Comparison of ENCODE assay signal across 15 mouse cellular contexts in the genomic region with DNA sequence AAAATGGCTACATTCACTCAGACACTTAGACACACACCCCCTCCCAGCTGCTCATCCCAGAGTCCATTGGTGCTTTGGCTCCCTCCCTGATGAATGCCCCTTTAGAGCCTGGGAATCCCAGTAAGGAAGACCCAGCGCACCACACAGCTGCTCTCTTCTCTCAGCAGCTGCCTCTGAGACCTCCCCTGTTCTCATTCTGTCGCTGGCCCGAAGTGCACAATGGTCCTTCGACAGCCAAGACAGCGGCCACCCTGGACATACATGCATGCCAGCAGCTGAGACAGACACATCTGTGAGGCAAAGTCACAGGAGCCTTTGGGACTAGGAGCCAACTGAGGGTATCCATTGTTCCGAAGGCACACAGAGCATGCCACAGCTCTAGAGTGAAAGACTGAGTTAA.
A peak's percentile ranks its signal among the peaks of the same experiment; 100 is the strongest.
DNase-seq lines count a peak whose midpoint lies in the region; ATAC-seq lines count a peak whose summit lies in the region.
"Had no signal": no experiment of that assay in that cellular context is flagged by ENCODE, and none has a peak within 500 bp of the region (broad histone marks: within the 10 kb centered on the region; RNA-seq: fewer than 3 reads in every experiment).

No protein-coding gene starts in this region.

- no peaks in the 10 kb centered on the region for H3K9me3 ChIP-seq in neural tube, embryonic 11.5 days (ENCODE audit: control insufficient read depth, low read length)
- H3K9me3 ChIP-seq in neural tube, embryonic 14.5 days (ENCODE audit: control insufficient read depth, low read length), result no peaks in the 10 kb centered on the region
- H3K9me3 ChIP-seq: embryonic facial prominence, embryonic 13.5 days; kidney, embryonic 15.5 days had no signal

- H3K27ac ChIP-seq in neural tube, embryonic 11.5 days (ENCODE audit: low read depth, low read length), result no peak overlapping the region
- no peak overlapping the region for H3K27ac ChIP-seq in neural tube, embryonic 14.5 days (ENCODE audit: low read depth, low read length)
- H3K27ac ChIP-seq: embryonic facial prominence, embryonic 13.5 days; kidney, embryonic 15.5 days; layer of hippocampus, adult 2 months; macrophage had no signal

- ATAC-seq in frontal cortex, adult (ENCODE audit: low TSS enrichment), result no peak
- peak; percentile 53; the same call in 1 of the 2 replicates for ATAC-seq in neural tube, embryonic 11.5 days (ENCODE audit: insufficient read depth, low FRiP score, low TSS enrichment)
- peak; percentile 68; the same call in 1 of the 2 replicates for ATAC-seq in neural tube, embryonic 14.5 days (ENCODE audit: low read depth)
- ATAC-seq in erythroblast, adult 5-6 weeks (replicated peaks; ENCODE audit: low FRiP score, poor library complexity, severe bottlenecking), result no peak

- DNase-seq in frontal cortex, postnatal 10 days (ENCODE audit: low spot score in 2 of 2), result peak; percentile 19 to 31
- DNase-seq in layer of hippocampus, postnatal 14 days (ENCODE audit: low spot score in 2 of 2), result peak; percentile 23 to 64
- no peak for DNase-seq in layer of hippocampus, adult 9-10 months (ENCODE audit: low spot score)
- no peak for DNase-seq in neural tube, embryonic 11.5 days (ENCODE audit: low spot score)
- no peak for DNase-seq in neural tube, embryonic 10.5 days (ENCODE audit: extremely low spot score, low spot score)
- DNase-seq: gastrocnemius, postnatal 25 days; heart, postnatal 10 days; lung, adult 2 months had no signal

- H3K36me3 ChIP-seq in neural tube, embryonic 11.5 days (ENCODE audit: control insufficient read depth, insufficient read depth, low read length), result no peaks in the 10 kb centered on the region
- H3K36me3 ChIP-seq in neural tube, embryonic 14.5 days (ENCODE audit: control insufficient read depth, insufficient read depth, low read length), result no peaks in the 10 kb centered on the region
- H3K36me3 ChIP-seq: embryonic facial prominence, embryonic 13.5 days; kidney, embryonic 15.5 days had no signal

- H3K4me1 ChIP-seq in neural tube, embryonic 11.5 days (ENCODE audit: control insufficient read depth, insufficient read depth, low read length), result no peaks in the 10 kb centered on the region
- H3K4me1 ChIP-seq in neural tube, embryonic 14.5 days (ENCODE audit: control insufficient read depth, insufficient read depth, low read length), result peaks cover 4% of the 10 kb centered on the region; the same call in 1 of the 2 replicates

- H3K4me2 ChIP-seq in neural tube, embryonic 11.5 days (ENCODE audit: low read depth), result no peak overlapping the region
- H3K4me2 ChIP-seq in neural tube, embryonic 14.5 days (ENCODE audit: low read depth, low read length), result no peak overlapping the region
- H3K4me2 ChIP-seq: embryonic facial prominence, embryonic 13.5 days; kidney, embryonic 15.5 days had no signal

- no peak overlapping the region for H3K4me3 ChIP-seq in neural tube, embryonic 11.5 days (ENCODE audit: low read depth, low read length)
- no peak overlapping the region for H3K4me3 ChIP-seq in neural tube, embryonic 14.5 days (ENCODE audit: low read depth, low read length)
- H3K4me3 ChIP-seq: embryonic facial prominence, embryonic 13.5 days; kidney, embryonic 15.5 days; layer of hippocampus, adult 2 months had no signal

- WGBS in neural tube, embryonic 11.5 days, result 67% methylated on average over 6 of the region's 6 CpGs
- WGBS in neural tube, embryonic 14.5 days, result 40% methylated on average over 6 of the region's 6 CpGs

- no peak overlapping the region for H3K9ac ChIP-seq in neural tube, embryonic 11.5 days (ENCODE audit: low read length)
- H3K9ac ChIP-seq in neural tube, embryonic 14.5 days (replicated peaks; ENCODE audit: low read depth, low read length), result no peak overlapping the region
- H3K9ac ChIP-seq: embryonic facial prominence, embryonic 13.5 days; kidney, embryonic 15.5 days had no signal

- no peaks in the 10 kb centered on the region for H3K27me3 ChIP-seq in neural tube, embryonic 11.5 days (ENCODE audit: control insufficient read depth, insufficient read depth, low read length)
- H3K27me3 ChIP-seq in neural tube, embryonic 14.5 days (ENCODE audit: control insufficient read depth, insufficient read depth, low read length), result no peaks in the 10 kb centered on the region
- H3K27me3 ChIP-seq: embryonic facial prominence, embryonic 13.5 days; kidney, embryonic 15.5 days had no signal

Comparison
In these comparisons a context has a peak if more than half of its experiments do, and no peak if none do; other contexts are left out.
1. DNase-seq: peak in frontal cortex, postnatal 10 days (2 of 2) and layer of hippocampus, postnatal 14 days (2 of 2); none in layer of hippocampus, adult 9-10 months (single experiment), neural tube, embryonic 11.5 days (single experiment) and neural tube, embryonic 10.5 days (single experiment).
2. ATAC-seq: peak in neural tube, embryonic 11.5 days (single experiment) and neural tube, embryonic 14.5 days (single experiment); none in frontal cortex, adult (single experiment) and erythroblast, adult 5-6 weeks (single experiment).